Mouse (Mus musculus) large intestine, adult 2 months (tissue): ENCODE measurements around the gene Prkrip1. TPM values are rescaled to one million over a fixed set of nuclear protein-coding genes. Genes with fewer than 3 reads are reported as not detected.

Source experiments
- DNase-seq: peaks from one replicate; pipeline ENCODE4 v3.0.0-alpha.2; 2012; ENCODE audit warnings: low read depth, low spot score
- WGBS: fragments of 180-500 bp; shearing (Covaris S2); methylation state at CpG from one replicate; pipeline ENCODE4 v1.1.7; 2018; 5-methylcytosine and 5-hydroxymethylcytosine counted together
- polyA plus RNA-seq: library from polyadenylated mRNA; depleted of rRNA; stranded (reverse); fragments of >200 nt; gene quantifications from 2 replicates; pipeline ENCODE4 v1.2.3, GENCODE M21; 2012; rRNA removed

Prkrip1 gene
- polyA plus RNA-seq, 1 experiment = 12.0 TPM

DNA sequence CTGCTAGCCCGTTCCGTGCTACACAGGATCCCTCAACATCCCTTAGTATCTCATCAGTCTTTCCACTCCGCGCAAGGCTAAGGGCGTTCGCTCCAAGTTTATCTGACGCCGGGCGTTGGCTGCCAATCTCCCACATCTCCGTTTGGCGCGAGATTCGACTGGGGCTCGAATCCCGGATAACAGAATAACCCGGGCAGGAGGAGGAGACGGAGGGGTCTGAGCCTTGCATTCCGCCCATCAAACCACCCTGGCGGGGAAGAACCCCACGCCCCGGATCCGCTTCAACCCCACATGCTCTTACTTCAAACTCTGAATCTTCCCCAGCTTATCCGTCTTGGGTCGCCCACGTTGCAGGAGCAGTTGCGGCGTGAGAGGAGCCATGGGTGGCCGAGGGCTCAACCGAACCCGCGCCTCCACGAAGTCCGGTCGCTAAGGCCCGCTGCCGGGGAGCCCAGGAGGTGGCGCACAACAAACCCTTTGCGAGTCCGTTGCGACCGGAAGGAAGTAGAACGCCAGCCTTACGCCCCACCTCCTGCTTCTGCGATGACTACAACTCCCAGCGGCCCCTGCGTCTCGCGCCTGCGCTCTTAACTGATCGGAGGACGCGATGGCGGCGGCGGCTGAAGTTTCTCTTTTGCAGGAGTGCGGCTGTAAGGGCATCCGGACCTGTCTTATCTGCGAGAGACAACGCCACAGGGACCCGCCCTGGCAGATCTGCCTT is 63.0 kb downstream of the Prkrip1 start, which contains the start of the genes Lrwd1 and Alkbh4:
Gene Lrwd1, minus strand, starts transcription at position 504 of the 721 bp plus-strand sequence.
Gene Alkbh4, plus strand, starts transcription at position 576 of the 721 bp plus-strand sequence.
- peak; percentile 79 for DNase-seq
- under 1% methylated on average over 60 of the region's 60 CpGs for WGBS

Other genes starting within 250 kb of the Prkrip1 start
- 4.6 and 4.9 TPM in 2 replicates for gene Ssc4d, start 224.4 kb downstream of the Prkrip1 start, polyA plus RNA-seq
- gene Zp3, start 218.9 kb downstream of the Prkrip1 start, polyA plus RNA-seq = not detected in 2 replicates
- 10.1 and 13.6 TPM in 2 replicates for gene Dtx2, start 204.2 kb downstream of the Prkrip1 start, polyA plus RNA-seq
- gene Upk3b, start 160.5 kb downstream of the Prkrip1 start, polyA plus RNA-seq = 4.0 and 10.9 TPM in 2 replicates
- 1.3 and 1.6 TPM in 2 replicates for gene Upk3bl, start 144.5 kb downstream of the Prkrip1 start, polyA plus RNA-seq
- 30.9 and 33.5 TPM in 2 replicates for gene Rasa4, start 115.0 kb downstream of the Prkrip1 start, polyA plus RNA-seq
- gene Polr2j, start 82.3 kb downstream of the Prkrip1 start, polyA plus RNA-seq = 106 and 116 TPM in 2 replicates
- 20.9 and 25.0 TPM in 2 replicates for gene Lrwd1, start 62.9 kb downstream of the Prkrip1 start, polyA plus RNA-seq
- 19.7 and 21.5 TPM in 2 replicates for gene Alkbh4, start 62.8 kb downstream of the Prkrip1 start, polyA plus RNA-seq
- 25.3 and 37.0 TPM in 2 replicates for gene Orai2, start 28.2 kb downstream of the Prkrip1 start, polyA plus RNA-seq
- gene Sh2b2, start 47.6 kb upstream of the Prkrip1 start, polyA plus RNA-seq = 4.1 and 4.2 TPM in 2 replicates